Mouse (Mus musculus): ENCODE results near the gene Zmynd8.

Zmynd8 gene

DNA sequence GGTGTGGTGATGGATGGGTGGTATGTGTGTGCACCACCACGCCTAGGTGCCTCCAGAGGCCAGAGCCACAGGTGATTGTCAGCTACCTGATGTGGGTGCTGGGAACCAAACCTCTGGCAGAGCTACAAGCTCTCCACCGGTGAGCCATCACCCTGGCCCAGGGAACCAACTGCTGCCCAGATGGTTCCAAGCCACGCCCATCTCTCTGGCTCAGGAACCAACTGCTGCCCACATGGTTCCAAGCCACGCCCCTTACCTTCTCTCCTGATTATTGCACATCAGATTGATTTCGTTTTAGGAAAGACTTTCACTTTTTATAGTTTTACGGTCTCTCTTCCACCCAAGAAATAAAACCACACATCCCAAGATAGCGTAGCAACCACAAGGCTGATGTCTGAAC is 150.8 kb downstream of the Zmynd8 start:
- no peak for DNase-seq (ENCODE audit: low spot score)

DNA sequence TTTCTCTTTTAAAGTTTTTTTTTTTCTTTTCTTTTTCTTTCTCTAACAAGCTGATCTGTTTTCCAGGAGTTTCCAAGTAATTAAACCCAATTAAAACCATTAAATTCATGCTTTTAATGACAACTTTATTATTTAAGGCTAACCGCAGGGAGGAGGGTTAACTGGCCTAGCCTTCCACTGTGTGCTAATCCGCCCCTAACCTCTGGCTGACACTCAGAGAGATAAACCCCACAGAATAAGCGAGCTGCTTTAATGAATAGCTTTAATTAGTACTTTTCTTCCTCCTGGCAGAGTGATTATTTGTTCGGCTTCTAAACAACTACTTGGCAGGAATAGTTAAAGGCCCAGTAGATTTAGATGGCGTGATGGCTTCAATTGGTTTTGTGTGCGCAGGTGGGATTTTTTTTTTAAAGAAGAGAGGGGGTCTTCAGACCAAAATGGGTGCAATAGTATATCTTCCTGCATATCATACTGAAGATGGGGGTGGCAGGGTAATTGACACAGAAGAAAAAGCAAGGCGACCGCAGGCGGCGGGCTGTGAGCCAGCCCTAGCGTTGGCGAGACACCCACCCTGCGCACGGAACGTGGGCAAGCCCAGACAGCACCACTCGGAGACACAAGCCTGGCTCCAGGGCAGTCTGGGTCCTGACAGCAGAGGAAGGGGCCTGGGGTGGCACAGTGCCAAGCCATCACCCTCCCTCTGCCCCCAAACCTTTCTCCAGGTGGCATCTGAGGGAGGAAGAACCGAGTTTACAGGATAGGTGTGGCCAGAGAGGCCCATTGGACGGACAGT is 153.3 kb downstream of the Zmynd8 start:
- no peak for DNase-seq (ENCODE audit: low spot score)

DNA sequence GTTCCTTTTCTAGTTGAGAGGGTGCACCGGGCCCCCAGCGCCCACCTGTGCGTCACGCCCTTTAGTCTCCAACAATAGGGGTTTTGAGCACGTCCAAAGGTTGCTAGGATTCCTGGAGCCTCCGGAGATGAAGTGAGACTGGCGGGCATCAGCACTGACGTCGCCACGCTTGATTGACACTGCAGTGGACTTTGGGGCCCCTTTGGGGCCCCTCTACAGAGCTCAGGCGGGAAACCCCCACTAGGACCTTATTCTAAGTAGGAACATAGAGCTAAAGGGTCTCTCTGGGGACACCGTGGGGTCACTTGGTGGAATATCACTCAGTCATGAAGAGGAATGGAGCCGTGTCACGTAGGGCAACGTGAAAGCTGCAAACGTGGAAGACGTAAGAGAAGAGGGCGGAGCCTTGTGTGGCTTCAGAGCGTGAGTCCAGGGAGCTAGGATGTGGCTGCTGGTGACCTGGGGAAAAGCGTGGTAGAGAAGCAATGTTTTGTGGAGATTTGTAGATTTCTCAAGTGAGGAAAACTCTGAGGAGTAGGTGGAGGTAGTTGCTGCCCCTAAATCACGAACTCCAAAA is 156.5 kb downstream of the Zmynd8 start:
- no peak for DNase-seq (ENCODE audit: low spot score)

DNA sequence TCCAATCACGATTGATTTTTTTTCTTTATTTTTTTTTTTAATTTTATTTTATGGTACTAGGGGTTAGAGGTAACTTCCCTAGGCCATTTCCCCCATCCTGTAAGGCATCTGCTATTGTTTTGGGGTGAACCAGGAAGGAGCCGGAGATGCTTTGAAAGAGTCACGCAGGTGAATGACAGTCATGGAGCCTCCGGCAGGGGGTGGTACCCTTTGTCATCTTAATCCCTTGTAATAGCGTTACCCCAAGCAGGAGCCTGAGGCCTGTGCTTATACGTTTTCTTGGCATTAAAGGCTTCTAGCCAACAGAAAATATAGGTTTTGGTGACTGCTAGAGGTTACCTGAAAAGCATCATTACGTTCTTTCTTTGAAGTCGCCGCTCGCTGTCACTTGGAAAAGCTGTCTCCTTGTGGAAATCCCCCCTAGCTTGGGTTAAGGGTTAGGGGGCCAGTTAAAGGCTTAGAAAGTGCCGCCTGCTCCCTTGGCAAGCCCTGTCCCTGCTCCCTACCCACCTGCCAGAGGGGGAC is 157.2 kb downstream of the Zmynd8 start:
- DNase-seq (ENCODE audit: low spot score): no peak

DNA sequence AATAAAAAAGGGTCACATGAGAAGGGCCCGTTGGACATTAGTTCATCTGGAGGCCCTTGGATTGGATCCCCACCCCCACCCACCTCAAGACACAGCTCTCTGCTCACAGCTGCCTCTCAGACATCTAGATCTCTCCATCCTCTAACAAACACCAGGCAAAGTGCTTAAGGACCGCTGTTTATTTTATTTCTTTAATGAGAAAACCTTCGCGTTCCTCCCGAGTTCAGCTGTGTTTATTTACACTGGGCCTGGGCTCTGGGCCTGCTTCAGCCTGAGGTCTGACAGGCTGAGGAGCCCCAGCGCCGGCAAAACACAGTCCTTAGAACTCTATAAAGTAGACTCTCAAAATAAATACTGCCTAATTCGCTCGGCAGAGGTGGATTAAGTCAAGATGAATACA is 157.8 kb downstream of the Zmynd8 start:
- DNase-seq (ENCODE audit: low spot score): no peak

DNA sequence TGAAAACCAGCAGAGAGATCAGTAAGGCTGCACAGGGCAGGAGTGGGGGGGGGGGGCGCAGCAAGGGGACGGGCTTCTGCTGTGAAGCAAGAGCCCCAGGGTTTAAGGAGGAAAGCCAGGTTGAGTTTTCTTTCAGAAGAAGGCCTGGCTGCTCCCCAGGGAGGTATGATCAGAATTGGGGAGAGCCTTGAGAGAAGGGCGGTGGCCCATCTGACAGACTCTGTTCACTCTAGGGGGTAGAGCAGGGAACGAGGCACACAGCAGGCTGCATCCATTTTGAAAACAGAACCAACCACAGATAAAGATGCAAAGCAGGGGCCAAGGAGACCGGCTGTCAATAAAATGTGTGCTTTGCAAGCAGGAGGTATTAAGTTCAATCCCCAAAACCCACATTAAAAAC is 158.4 kb downstream of the Zmynd8 start:
- DNase-seq (ENCODE audit: low spot score): no peak

DNA sequence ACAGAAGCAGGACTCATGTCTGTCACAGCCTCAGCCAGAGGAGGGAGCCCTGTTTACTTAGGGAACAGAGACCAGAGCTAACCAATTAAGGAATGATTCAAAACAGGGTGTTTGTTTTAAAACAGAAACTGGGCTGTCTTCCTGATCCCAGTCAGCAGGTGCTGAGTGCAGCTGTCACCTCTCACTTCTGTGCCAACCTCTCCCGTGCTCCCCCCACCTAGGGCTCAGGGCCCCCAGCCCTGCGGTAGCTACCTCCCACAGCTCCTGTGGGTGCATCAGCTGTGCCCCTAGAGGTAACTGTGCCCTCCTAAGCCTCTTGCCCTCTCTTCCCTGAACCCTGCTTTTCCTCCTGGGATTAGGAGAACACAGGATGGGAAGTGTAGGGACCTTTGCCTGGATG is 162.5 kb downstream of the Zmynd8 start:
- no peak for DNase-seq (ENCODE audit: low spot score)

Data from layer of hippocampus, adult 9-10 months (tissue).